Mouse (Mus musculus): Measurements from ENCODE around the gene Akr1d1. TPM values are rescaled to one million over a fixed set of nuclear protein-coding genes. Genes with fewer than 3 reads are reported as not detected.

Gene Akr1d1
- polyA plus RNA-seq (2012; rRNA removed): not detected in 2 replicates

GRCm38 (mm10) chr6:37529940-37530339 lies at the start of gene Akr1d1:
Akr1d1 (plus strand) TSS chr6:37530173.

Other genes with a start within 250 kb of the Akr1d1 start
- gene Dgki, start 230.0 kb upstream of the Akr1d1 start, polyA plus RNA-seq (2012; rRNA removed): 0.33 and 0.35 TPM in 2 replicates
- gene Creb3l2, start 88.0 kb upstream of the Akr1d1 start, polyA plus RNA-seq (2012; rRNA removed): 34.9 and 39.0 TPM in 2 replicates